Mouse (Mus musculus) spleen, embryonic (tissue): ENCODE data around the gene Prim2.

Experiments used
- CTCF ChIA-PET: fragments of 350-600 bp; sonication (Branson Sonifier 250); formaldehyde crosslinking; loops from one replicate; lab custom pipeline; 2022; lab: Charles Lee

Gene Prim2

DNA sequence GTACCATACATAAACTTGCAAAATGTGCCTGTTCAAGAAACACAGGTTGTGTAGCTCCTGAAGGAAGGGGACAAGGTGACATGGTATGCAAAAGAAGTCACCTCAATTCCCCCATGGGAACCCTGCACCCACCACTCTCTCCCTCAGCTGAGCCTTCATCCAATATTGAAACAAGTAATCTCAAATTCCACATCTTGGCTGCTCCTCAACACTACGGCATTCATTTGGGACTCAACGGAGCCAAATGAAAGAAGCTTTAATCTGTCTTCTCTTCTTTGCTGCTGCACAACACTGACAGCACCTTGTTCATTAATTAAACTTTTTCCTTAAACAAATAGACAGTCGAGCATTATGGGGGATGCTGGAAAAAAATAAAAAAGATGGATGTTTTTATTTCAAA lies 174.0 kb downstream of the Prim2 start:
- CTCF ChIA-PET = no interaction called here

DNA sequence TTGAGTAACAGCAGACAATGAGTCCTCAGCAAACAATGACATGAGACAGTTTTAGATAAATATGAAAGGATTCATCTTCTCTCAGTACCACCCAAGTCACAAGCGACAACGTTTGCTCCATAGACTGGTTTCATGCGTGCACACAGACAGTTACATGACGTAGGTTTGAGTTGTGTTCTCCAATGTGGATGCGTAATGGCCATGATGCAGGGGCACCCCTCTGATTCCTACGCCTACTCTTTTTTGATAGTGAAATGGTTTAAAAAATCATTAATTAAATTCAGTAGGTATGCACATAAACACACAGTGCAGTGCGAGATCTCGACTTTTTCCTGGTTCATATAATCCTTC lies 174.4 kb downstream of the Prim2 start:
- CTCF ChIA-PET = no interaction called here

DNA sequence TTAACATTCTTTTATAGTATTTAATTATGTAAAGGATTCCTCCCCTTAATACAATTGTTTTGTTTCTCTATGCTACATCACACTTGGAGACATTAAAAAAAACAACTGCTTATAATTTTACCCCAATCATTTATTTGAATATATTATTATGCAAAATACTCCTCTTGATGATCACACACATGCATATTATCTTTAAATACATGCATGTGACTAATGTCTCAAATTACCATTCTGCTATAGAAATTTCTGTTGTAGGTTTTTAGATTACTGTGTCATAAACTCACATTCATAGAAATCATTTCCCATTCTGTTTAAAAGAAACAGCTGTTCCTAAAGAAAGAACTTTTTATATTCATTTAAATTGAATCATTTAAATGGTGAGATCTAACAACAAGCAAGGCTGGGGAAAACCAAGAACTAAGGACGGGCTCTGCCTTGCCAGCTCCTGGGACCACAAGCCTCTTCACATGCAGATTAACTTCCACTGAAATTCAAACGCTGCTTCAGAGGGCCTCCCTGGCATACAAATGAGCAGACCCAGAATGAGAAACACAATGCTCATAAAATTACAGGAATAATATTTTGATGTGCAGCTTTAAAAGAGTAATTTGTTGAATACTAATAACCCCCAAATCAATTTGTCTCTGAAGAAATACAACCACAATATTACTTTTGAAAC lies 174.9 kb downstream of the Prim2 start:
- CTCF ChIA-PET = no interaction called here

DNA sequence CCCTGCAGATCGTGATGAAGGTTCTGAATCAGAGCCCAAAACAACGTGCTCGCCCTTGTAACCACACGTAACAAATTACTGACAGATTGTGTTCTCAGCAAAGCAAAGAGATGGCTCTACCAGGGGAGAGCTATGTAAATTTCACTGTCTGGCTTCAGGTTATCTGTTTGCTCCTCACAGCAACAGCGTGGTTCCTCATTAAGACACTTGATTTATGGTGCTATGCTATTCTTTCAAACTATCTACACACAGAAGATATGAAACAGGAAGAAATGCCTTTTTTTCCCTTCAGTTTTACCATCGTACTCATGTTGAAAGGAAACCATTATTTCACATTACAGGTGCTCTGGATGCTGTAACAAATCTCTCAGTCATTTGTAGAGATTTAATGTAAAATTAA lies 179.4 kb downstream of the Prim2 start:
- CTCF ChIA-PET = no interaction called here

DNA sequence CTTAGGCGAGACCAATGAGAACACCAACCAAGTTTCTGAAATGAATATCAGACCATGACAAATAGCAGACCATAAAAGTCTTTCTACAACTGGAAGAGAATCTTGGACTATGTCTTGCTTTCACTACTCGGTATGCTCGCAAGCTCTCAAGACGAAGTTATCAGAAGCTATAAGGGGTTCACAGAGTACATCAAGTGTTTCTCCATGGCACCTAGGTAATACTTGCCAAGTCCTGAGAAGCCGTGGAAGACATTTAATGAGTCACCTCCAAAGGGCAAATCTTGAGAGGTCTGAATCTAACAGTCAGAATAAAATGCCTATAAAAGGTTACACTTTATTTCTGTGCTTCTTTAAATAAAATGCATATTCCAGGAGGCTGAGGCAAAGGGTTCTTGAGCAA lies 181.2 kb downstream of the Prim2 start:
- CTCF ChIA-PET = no interaction called here

DNA sequence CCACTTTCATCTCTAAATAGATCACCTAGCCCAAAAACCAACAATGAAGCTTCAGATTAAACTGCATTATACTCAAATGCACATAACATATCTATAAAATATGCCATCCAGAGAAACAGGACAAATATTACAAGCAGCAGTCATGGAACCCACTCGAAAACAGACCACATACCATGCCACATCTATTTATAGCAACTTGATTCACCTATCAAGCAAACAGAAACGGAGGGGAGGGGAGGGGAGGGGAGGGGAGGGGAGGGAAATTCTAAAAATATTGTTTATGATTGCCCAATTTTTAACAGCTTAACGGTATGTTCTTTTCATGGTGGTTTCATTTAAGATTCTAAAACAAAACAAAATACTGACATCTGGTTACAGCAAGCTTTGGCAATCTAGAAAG lies 185.8 kb downstream of the Prim2 start:
- CTCF ChIA-PET = interaction anchor here (0.6 kb wide), 1 partner anchor 14 kb away, joined by 6 read pairs; no protein-coding TSS in a partner anchor

DNA sequence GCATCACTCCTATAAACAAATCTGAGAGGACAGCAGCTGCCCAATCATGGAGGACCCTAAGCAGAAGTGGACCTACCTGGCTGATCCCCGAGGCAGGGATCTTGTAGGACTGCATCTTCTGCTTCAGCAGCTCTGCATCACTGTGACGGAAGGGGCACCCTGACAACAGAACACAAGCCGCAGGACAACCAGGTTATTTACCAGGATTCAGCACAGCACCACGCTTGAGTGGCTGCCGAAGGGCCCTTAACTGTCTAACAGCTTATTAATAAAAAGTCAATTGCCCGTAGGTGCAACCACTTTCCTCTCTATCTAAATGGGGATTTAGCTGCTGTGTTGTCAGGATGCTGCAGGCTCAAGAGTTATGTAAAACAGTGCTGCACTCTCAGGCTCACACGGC lies 189.2 kb downstream of the Prim2 start:
- CTCF ChIA-PET = no interaction called here

DNA sequence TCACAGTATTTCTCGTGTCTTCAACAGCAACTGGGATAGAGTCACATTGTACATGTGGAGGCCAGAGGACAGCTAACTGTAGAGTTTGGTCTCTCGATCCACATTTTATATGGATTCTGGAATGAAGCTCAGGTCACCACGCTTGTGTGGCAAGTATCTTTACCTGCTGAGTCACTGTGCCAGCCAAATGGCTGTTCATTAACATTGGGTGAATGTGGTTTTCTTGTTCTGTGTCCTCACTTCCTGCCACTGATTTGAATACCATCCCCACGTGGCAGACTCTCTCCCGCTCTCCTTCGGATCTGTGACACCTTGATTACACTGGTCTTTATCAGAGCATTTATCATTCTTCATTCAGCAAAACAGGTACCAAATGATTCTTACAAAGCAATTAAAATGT lies 198.5 kb downstream of the Prim2 start:
- CTCF ChIA-PET = no interaction called here

DNA sequence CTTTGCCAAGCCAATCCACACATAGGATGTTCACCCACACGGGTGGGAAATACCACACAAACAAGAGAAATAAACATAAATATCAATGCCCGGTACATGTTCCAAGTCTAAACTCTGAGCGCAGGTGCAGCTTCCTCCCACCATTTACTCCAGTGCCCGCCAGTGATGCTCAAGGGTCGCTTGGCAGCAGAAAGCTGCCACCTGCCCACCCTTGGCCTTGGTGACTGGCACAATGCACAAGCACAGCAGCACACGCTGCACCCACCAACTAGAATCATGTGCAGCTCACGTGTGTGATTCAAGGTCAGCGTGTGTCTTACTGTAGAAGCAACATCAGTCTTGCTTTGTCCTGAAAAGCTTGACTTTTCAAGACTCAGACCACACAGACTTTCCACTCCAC lies 199.4 kb downstream of the Prim2 start:
- CTCF ChIA-PET = interaction anchor here (0.5 kb wide), 1 partner anchor 145 kb away, joined by 3 read pairs; no protein-coding TSS in a partner anchor

DNA sequence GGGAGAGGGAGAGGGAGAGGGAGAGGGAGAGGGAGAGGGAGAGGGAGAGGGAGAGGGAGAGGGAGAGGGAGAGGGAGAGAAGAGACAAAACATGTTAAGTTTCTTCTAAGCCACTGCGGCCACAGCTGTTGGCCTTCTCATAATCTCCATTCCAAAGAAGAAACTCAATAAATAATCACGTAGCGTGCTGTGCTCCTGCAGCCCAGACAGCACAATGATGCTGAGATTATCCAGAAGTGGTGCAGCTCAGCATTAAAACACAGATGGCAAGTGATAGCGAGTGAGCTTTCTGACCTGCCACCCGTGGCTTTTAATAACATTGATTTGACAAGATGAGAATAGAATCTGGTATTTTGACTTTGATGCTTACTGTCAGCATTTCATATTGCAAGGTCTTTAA lies 205.4 kb downstream of the Prim2 start:
- CTCF ChIA-PET = interaction anchor here (0.7 kb wide), 1 partner anchor 9 kb away, joined by 5 read pairs; no protein-coding TSS in a partner anchor

DNA sequence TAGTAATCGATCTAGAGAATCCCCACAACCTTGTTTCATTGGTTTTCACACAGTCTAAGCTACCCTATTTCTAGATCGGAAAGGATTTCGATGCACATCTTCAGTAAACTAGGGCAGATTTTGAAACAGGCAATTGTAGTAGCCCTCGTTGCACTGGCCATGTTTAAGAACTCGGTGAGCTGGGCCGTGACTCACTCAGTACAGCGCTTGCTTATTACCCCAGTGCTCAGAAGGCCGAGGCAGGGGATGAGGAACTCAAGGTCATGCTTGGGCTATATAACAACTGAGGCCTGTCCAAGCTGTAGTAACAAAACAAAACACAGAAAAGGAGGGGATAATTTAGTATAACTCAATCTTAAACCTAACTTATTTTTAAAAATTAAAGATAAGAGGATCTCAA lies 208.9 kb downstream of the Prim2 start:
- CTCF ChIA-PET = no interaction called here

DNA sequence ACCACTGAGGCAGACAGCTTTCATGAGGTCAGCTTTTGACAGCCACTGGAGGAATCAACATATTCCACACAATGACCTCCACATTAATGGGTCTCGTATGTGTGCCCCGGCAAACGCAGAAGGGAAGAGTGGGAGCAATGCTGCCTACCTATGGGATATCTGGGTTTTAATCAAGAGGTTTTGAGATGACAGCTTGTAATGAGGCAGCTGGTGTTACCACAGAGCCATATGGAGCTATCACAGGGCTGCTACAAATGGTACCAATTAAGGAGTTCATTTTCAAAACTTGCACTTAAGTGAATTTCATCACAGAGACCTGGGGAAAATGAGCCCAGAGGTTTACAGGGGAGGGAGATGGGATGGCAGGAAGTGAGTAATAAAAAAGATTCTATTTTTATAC lies 209.3 kb downstream of the Prim2 start:
- CTCF ChIA-PET = no interaction called here

DNA sequence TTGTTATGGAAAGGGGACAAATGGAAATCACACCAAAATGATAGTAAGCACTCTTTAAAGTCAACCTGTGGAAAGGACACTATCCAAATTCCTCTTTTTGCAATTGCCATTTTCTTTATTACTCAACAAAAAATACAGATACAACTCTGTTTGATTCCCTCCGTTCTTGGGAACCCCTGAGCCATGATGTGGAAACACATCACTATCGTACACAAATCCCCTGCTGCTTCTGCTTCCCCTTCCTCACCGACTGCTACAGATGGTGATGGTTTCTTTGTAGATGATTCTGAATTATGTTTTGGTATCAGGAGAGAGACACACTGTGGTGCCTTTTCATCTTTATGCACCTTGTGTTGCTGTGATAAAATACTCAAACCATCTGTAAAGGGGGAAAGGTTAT lies 210.6 kb downstream of the Prim2 start:
- CTCF ChIA-PET = no interaction called here

DNA sequence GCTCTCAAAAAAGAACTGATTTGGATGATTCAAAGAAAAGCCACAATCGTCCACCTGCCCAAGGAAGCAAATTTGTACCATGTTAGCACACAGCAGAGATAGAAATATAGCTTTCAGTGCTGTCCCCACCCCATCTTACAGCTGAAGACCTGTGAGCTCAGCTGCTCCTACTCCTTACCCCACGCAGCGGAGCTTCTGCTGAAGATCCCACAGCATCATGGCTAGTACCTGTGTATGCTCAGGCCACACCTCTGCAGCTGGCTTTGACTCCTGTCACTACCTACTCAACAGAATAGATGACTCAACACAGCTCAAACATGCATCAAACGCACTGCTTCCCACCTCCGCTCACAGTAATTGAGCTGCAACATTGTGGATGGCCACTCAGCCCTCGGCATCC lies 215.3 kb downstream of the Prim2 start:
- CTCF ChIA-PET = no interaction called here

DNA sequence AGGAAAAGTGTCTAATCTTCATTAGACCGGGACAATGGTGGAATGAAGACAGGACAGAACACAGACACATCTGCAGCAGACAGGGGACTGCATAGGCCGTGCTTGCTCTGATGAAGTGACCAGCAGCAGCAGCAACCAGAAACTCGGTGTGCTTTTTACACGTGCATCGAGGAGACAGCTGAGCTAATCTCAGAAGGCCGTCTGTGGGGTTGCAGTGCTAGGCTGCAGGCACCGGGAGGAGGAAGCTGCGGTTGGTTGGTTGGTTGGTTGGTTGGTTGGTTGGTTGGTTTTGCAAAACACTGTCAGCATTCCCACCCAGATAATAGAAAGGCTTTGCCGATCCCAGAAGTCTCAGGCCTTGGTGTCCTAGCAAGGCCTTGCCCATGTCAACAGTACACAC lies 216.3 kb downstream of the Prim2 start:
- CTCF ChIA-PET = interaction anchor here (0.6 kb wide), 1 partner anchor 10 kb away, joined by 3 read pairs; no protein-coding TSS in a partner anchor

DNA sequence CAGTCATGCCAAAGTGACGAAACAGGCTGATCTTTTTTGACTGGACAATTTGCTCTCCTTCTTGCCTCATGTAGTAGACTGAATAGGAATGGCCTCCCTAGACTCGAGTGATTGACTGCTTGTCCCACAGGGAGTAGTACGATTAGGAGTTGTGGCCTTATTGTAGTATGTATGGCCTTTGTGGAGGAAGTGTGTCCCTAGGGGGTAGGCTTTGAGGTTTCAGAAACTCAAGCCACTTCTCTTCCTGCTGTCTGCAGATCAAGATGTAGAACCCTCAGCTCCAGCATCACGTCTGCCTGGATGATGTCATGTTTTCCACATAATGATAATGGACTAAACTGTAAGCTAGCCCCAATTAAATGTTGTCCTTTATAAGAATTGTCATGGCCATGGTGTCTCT lies 222.4 kb downstream of the Prim2 start:
- CTCF ChIA-PET = no interaction called here

DNA sequence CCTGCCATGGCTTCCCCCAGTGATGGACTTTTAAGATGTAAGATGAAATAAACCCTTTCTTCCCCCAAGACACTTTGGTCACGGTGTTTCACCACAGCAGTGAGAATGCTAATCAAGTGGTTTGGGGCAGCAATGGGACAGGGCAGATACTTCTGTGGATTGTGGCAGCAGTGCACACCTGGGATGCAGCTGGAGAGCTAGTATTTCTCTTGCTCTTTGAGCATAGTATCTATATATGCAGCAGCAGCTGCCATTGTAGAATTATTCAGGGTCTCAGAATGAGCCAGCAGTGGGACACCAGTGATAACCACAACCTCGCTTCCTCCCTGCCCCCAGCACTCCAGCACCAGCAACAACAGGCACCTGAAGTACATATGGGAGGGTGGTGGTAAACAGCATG lies 233.4 kb downstream of the Prim2 start:
- CTCF ChIA-PET = no interaction called here
